Mouse (Mus musculus): ENCODE measurements at regions not wholly inside any gene's neighbourhood (a gene's known extent, or its start where the extent isn't known, plus 50 kb on each side); places are given as distances from the start of the nearest gene placed in this dataset.

DNA sequence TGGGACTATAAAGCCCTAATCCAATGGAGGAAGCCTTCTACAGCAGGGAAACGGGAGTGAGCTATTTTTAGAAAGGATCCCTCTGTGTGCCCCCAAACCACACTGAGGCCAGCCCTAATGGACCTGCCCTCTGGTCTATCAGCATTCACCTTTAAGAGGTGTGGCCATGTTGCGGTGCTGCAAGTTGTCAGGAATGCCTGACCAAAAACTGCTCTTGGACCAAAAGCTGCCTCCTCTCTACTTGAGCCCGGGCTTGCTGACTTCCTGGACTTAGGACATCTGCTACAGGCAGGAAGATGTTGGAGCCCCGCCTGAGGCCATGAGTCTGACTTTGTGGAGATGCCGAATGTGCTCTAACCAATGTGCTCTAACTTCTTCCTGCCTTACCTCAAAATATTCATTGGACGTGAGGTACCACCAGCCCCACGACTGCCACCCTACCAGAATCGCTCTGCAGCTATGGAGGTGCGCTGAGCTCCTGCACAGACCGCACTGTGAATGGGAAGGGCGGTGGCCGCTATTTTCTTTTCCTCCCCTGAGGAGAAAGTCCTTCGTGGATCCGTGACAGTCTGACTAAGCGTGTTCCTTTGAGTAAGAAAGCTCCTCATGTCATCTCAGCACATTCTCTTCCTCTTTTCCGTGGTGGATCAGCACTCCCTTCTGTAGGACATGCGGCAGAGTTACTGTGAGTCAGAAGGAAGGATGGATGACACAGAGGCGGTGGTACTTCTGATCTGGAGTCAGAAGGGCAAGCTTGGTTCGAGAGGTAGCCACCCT, 313.0 kb downstream of the Gm49356 start:
- ATAC-seq (ENCODE audit: insufficient number of reproducible peaks, low FRiP score, low TSS enrichment, low read depth) = no peak
- H3K9me3 ChIP-seq = no peaks in the 10 kb centered on the region
- peaks cover 19% of the 10 kb centered on the region for H3K4me1 ChIP-seq
- H3K36me3 ChIP-seq = no peaks in the 10 kb centered on the region
- H3K4me2 ChIP-seq = no peak overlapping the region
- H3K9ac ChIP-seq = no peak overlapping the region
- H3K27ac ChIP-seq = no peak overlapping the region
- H3K27me3 ChIP-seq = no peaks in the 10 kb centered on the region
- H3K4me3 ChIP-seq = no peak overlapping the region
- 74% methylated on average over 19 of the region's 19 CpGs for WGBS

DNA sequence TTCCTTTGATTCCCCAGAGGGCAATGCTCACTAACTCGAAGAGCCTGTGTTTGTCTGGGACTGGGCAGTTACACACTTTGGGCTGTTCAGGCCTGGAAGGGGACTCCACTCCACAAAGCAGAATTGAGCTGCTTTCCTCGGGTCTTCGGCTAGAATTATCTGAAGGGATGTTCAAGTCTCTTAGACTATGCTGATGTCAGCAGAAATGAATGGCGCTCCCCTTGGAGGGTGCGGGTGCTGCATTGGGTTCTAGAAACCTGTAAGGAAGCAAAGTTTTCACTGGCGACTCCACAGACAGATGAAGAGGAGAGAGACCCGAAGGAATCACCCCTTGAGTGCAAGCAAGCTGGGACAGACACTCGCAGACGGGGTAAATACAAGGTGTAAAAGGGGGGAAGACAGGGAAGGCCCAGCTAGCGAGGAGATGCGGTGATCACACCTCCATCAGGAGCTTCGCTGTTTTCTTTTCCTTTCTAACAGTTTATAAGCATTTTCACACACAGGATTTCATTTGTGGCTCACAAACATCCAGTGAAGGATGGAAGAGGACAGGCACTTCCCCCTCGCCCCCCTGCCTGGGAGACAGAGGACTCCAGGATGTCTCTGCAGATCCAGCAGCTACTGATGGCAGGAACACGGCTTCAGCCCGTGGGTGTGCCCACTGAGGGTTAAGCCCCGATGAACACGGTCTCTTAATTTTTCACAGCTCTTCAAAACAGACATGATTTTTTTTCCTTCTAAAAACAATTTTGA, 314.2 kb downstream of the Gm49356 start:
- WGBS = 65% methylated on average over 17 of the region's 17 CpGs
- Histone ChIP-seq H3K4me2 (no peak overlapping the region), H3K4me1 (peaks cover 7% of the 10 kb centered on the region), H3K4me3 (no peak overlapping the region), H3K27ac (no peak overlapping the region), H3K36me3 (no peaks in the 10 kb centered on the region), H3K9ac (no peak overlapping the region), H3K9me3 (no peaks in the 10 kb centered on the region), H3K27me3 (no peaks in the 10 kb centered on the region)
- ATAC-seq (ENCODE audit: insufficient number of reproducible peaks, low FRiP score, low TSS enrichment, low read depth) = no peak

DNA sequence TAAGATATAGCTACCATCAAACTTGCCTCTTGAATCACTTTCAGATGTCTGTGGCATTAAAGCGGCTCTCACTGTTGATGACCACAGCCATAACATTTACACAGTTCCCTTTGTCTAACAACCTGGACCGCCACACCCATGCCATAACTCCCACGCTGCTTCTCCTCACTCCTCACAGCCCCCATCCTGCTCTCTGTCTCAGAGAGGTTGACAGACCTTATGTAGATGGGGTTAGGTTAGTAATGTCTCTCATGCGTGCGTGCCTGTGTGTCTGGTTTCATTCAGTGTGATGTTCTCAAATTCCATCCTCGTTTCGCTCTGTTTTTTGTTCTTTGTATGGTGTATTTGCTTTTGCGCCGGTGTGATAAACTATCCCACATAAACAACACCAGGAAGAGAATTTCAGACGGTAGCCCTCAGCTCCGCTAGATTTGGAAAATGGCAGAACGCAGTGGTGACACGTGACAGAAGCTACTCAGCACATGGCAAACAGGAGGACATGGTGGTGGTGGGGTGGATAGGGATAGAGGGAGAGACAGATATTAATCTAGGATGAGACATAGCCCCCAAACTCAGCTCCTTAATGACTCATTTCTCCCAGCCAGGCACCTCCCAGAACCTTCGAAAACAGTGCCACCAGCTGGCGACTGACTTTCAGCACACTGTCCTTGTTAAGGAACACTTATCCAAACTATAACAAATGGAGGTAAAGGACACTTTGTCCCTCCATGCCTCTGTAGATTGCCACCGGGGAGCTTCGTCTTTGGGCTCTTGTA, 314.9 kb downstream of the Gm49356 start:
- H3K27ac ChIP-seq = no peak overlapping the region
- WGBS = 68% methylated on average over 17 of the region's 17 CpGs
- no peak overlapping the region for H3K4me2 ChIP-seq
- H3K36me3 ChIP-seq = no peaks in the 10 kb centered on the region
- no peaks in the 10 kb centered on the region for H3K27me3 ChIP-seq
- no peak overlapping the region for H3K4me3 ChIP-seq
- no peak overlapping the region for H3K9ac ChIP-seq
- no peaks in the 10 kb centered on the region for H3K9me3 ChIP-seq
- peaks cover 3% of the 10 kb centered on the region; the same call in 1 of the 2 replicates for H3K4me1 ChIP-seq
- no peak for ATAC-seq (ENCODE audit: insufficient number of reproducible peaks, low FRiP score, low TSS enrichment, low read depth)

DNA sequence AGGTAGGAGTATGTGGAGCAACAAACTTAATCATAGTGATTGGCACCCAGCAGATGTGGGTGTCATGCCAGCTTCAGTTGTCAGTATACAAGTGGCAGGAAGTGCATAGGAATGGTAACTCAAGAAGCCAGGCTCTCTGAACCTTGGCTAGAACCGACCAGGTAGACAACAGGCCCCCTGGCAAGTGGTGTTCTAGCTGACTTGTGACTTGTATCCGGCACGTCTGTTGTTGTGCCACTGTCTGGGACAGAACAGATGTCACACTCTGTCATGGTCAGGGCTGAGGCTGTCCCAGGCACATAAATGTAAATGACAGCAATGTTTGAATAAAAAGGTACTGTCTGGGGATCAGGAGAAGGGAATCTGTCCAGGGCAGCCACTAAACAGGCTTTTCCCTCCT, 316.0 kb downstream of the Gm49356 start:
- Histone ChIP-seq H3K27ac (no peak overlapping the region), H3K9ac (no peak overlapping the region), H3K36me3 (no peaks in the 10 kb centered on the region), H3K9me3 (no peaks in the 10 kb centered on the region), H3K4me2 (no peak overlapping the region), H3K4me3 (no peak overlapping the region), H3K4me1 (peaks cover 3% of the 10 kb centered on the region; the same call in 1 of the 2 replicates), H3K27me3 (no peaks in the 10 kb centered on the region)
- no peak for ATAC-seq (ENCODE audit: insufficient number of reproducible peaks, low FRiP score, low TSS enrichment, low read depth)
- 71% methylated on average over 3 of the region's 3 CpGs for WGBS

DNA sequence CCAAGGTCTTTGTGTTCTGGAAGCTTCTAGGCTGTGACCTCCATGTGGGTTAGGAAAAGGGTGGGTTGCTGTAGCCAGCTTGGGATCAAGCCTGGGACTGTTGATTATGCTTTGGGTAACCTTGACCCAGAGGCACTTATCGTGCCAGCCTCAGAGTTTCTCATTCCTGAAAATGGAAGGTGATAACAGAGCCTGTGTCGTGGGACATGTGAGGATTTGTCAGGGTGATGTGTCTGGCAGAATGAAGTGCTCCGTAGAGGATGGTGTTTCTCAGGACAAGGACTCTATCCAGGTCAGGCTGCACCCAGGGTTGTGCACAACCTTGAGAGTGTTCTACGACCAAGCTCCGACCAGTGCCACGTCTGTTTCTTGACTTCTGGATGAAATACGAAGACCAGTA, 316.4 kb downstream of the Gm49356 start:
- no peak overlapping the region for H3K4me2 ChIP-seq
- no peak for ATAC-seq (ENCODE audit: insufficient number of reproducible peaks, low FRiP score, low TSS enrichment, low read depth)
- H3K9ac ChIP-seq = no peak overlapping the region
- peaks cover 3% of the 10 kb centered on the region; the same call in 1 of the 2 replicates for H3K4me1 ChIP-seq
- 80% methylated on average over 7 of the region's 7 CpGs for WGBS
- H3K36me3 ChIP-seq = no peaks in the 10 kb centered on the region
- no peaks in the 10 kb centered on the region for H3K27me3 ChIP-seq
- no peak overlapping the region for H3K4me3 ChIP-seq
- no peak overlapping the region for H3K27ac ChIP-seq
- H3K9me3 ChIP-seq = no peaks in the 10 kb centered on the region

DNA sequence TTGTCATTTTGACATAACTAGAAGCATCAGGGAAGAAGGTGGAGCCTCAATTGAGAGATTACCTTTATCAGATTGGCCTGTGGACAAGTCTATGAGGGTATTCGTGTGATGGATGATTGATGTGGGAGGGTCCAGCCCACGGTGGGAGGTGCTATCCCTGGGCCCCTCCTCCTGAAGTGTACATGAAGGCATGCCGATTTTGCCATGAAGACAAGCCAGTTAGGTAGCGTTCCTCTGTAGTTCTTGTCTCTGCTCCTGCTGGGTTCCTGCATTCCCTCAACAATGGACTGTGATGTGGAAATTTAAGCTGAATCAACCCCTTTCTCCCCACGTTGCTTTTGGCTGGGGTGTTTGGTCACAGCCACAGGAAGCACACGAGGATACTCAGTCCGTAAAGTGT, 317.5 kb downstream of the Gm49356 start:
- Histone ChIP-seq H3K4me2 (no peak overlapping the region), H3K27ac (no peak overlapping the region), H3K27me3 (no peaks in the 10 kb centered on the region), H3K9ac (no peak overlapping the region), H3K9me3 (no peaks in the 10 kb centered on the region), H3K4me1 (peaks cover 3% of the 10 kb centered on the region; the same call in 1 of the 2 replicates), H3K4me3 (no peak overlapping the region), H3K36me3 (no peaks in the 10 kb centered on the region)
- ATAC-seq (ENCODE audit: insufficient number of reproducible peaks, low FRiP score, low TSS enrichment, low read depth) = no peak
- 71% methylated on average over 7 of the region's 7 CpGs for WGBS

DNA sequence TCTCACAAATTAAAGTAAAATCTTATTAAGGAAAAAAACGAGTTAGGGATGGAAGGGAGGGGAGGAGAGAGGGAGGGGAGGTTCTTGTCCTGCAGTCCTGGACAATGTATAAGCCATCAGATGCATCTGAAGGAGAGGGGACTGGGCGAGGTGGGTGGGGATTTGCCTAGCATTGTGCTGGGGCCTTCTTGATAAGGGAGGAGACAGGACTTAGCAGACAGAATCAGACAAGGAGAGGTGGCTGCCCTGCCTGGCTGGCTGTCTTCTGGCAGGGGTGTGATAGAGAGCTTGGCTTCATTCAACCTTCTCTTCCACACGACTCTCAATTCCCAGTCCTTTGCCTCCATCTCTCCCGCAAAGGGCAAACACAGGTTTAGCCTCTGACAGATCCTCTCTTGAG, 318.9 kb downstream of the Gm49356 start:
- Histone ChIP-seq H3K4me1 (no peaks in the 10 kb centered on the region), H3K9ac (no peak overlapping the region), H3K36me3 (no peaks in the 10 kb centered on the region), H3K27me3 (no peaks in the 10 kb centered on the region), H3K4me2 (no peak overlapping the region), H3K9me3 (no peaks in the 10 kb centered on the region), H3K4me3 (no peak overlapping the region), H3K27ac (no peak overlapping the region)
- ATAC-seq (ENCODE audit: insufficient number of reproducible peaks, low FRiP score, low TSS enrichment, low read depth) = no peak
- 67% methylated on average over 4 of the region's 4 CpGs for WGBS

DNA sequence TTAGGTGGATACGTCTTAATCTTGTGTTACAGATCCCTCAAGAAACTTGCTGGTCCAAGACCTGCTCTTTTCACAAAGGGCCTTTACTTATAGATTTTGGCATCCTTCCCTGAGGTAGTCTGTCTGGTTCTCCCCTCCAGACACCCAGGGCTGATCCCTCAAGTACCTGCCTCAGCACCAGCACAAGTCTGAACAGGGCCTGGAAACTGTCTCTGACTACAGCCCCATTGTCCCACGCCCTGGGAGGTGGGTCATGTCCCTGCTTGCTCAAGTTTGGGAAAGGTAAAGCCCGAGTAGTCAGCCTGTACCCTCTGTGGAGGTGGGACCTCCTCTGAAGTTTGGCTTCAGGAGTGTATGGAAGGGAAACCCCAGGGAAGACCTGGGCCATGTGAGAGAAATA, 323.3 kb downstream of the Gm49356 start:
- no peak overlapping the region for H3K4me3 ChIP-seq

DNA sequence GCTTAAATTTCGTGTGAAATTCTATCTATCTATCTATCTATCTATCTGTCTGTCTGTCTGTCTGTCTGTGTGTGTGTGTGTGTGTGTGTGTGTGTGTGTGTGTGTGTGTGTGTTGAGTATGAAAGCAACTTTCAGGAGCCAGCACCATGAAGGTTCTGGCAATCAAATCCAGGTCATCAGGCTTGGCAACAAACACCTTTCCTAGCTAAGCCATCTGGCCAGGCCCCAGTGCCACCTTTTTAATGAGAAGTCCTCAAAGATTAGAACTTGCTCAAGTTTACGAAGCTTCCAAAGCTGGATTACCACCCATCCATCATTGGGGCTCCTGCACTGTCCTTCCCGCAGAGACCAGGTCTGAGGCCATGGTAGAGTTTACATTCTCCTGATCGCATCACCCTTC, 325.0 kb downstream of the Gm49356 start:
- no peak for ATAC-seq (ENCODE audit: insufficient number of reproducible peaks, low FRiP score, low TSS enrichment, low read depth)
- Histone ChIP-seq H3K27me3 (no peaks in the 10 kb centered on the region), H3K36me3 (no peaks in the 10 kb centered on the region), H3K9me3 (no peaks in the 10 kb centered on the region), H3K27ac (no peak overlapping the region), H3K4me2 (no peak overlapping the region), H3K4me1 (no peaks in the 10 kb centered on the region), H3K9ac (no peak overlapping the region), H3K4me3 (no peak overlapping the region)
- WGBS = 79% methylated on average over 4 of the region's 4 CpGs

More for the DNA sequence above, 323.3 kb downstream of the Gm49356 start:
- Histone ChIP-seq H3K27me3 (no peaks in the 10 kb centered on the region), H3K9ac (no peak overlapping the region), H3K4me1 (no peaks in the 10 kb centered on the region), H3K9me3 (no peaks in the 10 kb centered on the region), H3K36me3 (no peaks in the 10 kb centered on the region), H3K4me2 (no peak overlapping the region), H3K27ac (no peak overlapping the region)
- WGBS = 65% methylated on average over 3 of the region's 3 CpGs
- no peak for ATAC-seq (ENCODE audit: insufficient number of reproducible peaks, low FRiP score, low TSS enrichment, low read depth)

DNA sequence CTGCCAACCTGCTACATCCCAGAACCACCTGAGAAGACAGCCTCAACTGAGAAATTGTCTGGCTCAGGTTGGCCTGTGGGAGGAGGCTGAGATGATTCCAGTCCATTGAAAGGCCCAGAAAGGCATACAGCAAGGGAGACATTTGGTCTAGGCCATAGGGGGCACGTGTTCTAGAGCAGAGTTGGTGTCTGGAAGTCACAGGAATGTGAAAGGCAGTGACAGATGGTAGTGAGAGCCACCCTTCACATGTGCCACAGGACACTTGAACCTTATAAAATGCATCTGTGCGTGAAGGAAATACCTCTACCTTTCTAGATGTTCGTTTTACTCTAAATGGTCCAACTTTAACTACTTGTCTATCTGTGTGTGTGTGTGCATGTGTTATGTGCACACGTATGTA, 326.1 kb downstream of the Gm49356 start:
- no peaks in the 10 kb centered on the region for H3K4me1 ChIP-seq
- no peak overlapping the region for H3K9ac ChIP-seq
- H3K27me3 ChIP-seq = no peaks in the 10 kb centered on the region
- H3K27ac ChIP-seq = no peak overlapping the region
- no peak overlapping the region for H3K4me2 ChIP-seq
- ATAC-seq (ENCODE audit: insufficient number of reproducible peaks, low FRiP score, low TSS enrichment, low read depth) = no peak
- 80% methylated on average over 4 of the region's 4 CpGs for WGBS
- no peaks in the 10 kb centered on the region for H3K9me3 ChIP-seq
- no peaks in the 10 kb centered on the region for H3K36me3 ChIP-seq
- no peak overlapping the region for H3K4me3 ChIP-seq

DNA sequence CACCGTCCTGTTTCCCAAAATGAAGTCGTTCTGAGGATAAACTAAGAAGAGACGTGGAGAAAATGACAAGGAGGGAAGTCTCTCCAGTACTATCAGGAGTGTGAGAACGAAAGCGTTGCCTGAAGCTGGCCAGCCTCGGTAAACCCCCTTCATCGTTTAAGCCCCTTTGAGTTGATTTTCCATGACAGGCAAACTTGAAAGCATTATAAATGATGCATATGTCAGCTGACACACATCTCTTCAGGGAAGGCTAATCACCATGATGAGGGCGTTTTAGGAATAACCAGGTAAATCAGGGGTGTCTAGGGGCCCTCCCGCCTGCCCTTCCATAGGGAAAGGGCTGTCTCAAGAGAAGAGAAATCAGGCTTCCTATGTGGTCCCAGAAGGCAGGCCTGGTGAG, 328.4 kb downstream of the Gm49356 start:
- no peak for ATAC-seq (ENCODE audit: insufficient number of reproducible peaks, low FRiP score, low TSS enrichment, low read depth)
- H3K4me1 ChIP-seq = no peaks in the 10 kb centered on the region
- no peak overlapping the region for H3K9ac ChIP-seq
- no peak overlapping the region for H3K27ac ChIP-seq
- WGBS = 84% methylated on average over 9 of the region's 9 CpGs
- H3K36me3 ChIP-seq = no peaks in the 10 kb centered on the region
- no peaks in the 10 kb centered on the region for H3K9me3 ChIP-seq
- H3K4me2 ChIP-seq = no peak overlapping the region
- no peak overlapping the region for H3K4me3 ChIP-seq
- H3K27me3 ChIP-seq = no peaks in the 10 kb centered on the region

DNA sequence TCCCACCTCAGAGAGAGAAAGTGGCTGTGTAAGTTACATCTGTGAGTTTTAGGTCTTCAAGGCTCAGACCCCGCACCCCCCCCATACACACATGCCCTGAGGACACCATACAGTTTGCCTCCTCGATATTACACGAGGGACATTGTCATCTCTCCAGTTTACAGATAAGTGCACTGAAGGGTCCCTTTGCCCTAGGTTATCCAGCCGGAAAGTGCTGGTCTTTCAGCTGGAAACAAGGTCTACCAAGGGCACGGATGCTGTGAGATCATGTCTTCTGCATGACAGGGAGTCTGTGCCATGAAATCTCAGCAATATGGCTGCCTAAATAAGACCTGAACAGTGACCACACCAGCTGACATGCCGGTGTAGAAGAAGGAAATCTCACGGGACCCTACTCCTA, 329.8 kb downstream of the Gm49356 start:
- no peaks in the 10 kb centered on the region for H3K4me1 ChIP-seq
- no peaks in the 10 kb centered on the region for H3K36me3 ChIP-seq
- H3K4me3 ChIP-seq = no peak overlapping the region
- no peak overlapping the region for H3K9ac ChIP-seq
- no peak overlapping the region for H3K27ac ChIP-seq
- ATAC-seq (ENCODE audit: insufficient number of reproducible peaks, low FRiP score, low TSS enrichment, low read depth) = no peak
- no peaks in the 10 kb centered on the region for H3K9me3 ChIP-seq
- WGBS = 85% methylated on average over 7 of the region's 7 CpGs
- no peaks in the 10 kb centered on the region for H3K27me3 ChIP-seq
- no peak overlapping the region for H3K4me2 ChIP-seq

Measured in limb, embryonic 15.5 days (tissue).